Mouse (Mus musculus) brain, embryonic 18.5 days (tissue): ENCODE data around the gene Dzip1.

Experiments
- DNase-seq: peaks from one replicate; pipeline ENCODE4 v3.0.0-alpha.2; 2012; ENCODE audit warnings: low read depth, low spot score

Gene Dzip1

DNA sequence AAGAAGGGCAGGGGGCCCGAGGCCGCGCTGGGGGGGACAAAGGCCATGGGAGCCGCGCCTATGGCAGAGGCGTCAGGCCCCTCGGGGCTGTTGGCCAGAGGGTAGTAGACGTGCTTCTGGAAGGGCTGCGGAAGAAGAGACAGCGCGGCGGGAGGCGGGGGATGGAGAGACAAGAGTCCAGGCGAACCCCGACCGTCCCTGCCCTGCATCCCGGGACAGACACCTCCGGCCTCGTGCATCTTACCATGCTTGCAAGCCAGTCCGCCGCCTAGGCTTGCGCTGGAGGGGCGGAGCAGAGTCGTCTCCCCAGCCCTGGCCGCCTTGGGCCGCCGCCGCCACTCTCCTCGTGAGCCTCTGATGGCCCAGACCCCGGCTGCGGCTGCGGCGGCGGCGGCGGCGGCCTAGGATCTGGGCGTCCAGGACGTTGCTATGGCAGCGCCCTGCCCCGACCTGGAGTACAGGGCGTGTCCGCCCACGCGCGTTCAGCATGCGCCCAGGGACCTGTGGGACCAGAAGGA is 2.5 kb downstream of the Dzip1 start:
- no peak for DNase-seq

DNA sequence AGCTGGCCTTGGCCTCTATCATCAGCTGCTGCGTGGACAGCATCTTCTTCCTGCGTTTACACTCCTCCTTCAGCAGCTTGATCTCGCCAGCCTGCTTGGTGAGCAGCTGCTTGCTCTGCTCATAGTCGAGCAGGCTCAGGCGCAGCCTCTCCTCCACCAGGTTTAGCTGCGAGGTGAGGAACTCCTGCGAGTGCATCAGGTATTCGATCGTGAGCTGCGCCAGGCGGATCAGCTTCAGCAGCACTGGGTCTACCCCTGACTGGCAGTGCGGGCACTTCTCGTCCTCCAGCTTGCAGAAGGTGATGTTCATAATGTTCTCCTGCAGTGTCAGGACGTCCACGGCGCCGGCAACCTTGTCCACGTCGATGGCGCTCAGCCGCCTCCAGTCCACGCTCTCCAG is 3.0 kb downstream of the Dzip1 start:
- no peak for DNase-seq

DNA sequence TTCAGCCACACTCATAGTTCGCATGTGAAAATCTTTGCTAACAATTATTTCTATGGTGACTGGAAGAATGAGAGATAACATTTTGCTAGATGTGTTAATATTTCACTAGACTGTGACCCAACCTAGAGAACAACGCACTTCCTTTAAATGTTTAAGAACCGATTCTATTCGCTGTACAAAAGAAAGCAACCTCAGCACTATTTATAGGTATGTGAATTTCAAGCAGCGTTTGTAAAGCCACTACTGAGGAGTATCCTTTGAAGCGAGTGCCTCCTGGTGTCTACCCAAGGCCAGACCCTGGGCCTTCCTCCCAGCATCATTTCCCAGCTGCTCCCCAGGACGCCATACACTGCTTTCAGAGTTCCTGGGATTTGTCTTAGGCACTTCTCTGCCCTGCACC is 4.6 kb downstream of the Dzip1 start:
- DNase-seq: no peak

DNA sequence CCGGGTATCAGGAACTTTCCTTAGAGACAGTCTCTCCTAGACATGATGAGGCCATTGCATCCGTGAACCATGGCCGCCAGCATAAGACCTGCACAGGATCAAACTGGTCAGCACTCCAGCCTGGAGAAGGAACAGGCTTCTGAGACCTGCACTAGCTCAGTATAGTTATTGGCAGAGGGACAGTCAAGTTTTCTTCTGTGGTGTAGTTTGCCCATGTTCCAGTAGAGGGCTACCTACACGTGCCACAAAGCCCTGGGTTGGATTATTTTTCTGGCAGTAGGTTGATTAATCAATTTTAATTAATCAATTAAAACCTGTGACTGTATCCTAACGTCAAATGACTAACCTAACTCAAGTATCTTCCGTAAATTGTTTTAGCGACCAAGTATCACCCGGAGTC is 6.2 kb downstream of the Dzip1 start:
- no peak for DNase-seq

DNA sequence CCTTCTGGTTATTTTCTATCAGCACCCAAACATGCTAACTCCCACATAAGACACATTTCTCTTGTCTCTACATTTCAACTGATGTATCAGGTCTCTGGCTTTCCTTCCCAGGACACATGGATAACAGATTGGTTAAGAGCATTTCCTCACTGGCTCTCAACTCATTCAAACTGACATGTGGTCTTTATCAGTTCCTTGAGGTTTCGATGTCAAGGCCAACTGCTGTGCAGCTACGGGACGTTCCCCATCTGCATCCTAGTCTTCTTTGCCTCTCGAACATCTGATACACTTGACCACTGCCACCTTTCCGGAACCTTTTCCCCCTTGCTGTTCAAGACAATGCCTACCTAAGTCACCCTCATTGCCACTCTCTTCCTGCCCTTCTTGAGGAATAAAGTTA is 11.6 kb downstream of the Dzip1 start:
- no peak for DNase-seq

DNA sequence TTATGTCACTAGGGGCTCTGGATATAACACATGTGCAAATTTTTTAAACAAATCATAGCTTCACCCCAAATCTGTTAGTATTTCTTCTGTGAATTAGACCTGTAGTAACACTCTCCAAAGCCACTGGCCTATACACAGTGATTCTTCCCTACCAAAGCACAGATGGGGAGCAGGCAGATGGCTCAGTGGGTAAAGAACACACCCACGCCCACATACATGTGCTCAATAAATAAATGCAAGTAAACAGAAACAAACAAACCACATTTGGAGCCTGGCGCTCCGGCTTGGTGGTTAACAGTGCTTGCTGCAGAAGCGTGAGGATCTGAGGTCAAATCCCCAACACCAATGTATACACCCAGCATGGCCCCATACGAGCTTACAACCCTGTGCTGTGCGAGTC is 13.7 kb downstream of the Dzip1 start:
- no peak for DNase-seq

DNA sequence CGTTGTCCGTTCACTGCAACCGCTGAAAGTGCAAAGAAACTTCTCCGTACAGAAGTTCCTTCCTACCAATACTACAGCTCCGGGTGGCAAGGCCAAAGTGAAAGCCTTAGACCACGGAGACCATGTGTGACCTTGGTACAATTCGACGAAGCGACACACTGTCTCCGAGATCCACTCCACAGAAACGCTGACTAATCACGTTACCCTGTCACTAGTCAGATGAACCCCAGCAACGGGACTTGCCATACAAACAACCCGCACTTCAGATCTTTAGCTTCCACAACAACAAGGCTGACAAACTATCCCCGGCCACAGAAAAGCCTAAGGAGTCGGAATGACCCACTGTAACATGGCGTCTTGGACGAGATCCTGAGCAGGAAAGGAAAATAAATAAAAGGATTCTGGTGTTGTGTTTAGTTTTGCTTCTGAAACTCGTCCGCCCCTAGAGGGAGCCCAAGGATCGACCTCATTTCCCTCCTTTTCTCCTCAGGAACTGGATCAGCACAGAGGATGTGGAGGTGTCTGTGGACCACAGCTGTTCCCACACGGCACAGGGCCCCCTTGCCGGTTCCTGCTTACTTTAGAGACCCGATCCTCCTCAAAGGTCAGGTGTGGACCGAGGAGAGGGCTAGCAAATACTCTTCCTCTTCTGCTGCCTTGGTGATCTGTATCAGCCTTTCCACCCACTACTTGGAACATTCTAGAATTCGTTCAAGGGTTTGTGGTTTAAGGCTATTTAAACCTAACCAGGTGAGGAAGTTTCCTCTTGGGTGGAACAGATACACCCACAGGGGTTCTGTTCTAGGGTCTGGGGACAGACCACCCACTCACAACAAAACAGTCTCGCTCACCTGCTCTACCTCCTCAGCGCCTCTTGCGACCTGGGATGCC is 14.7 kb downstream of the Dzip1 start:
- DNase-seq: no peak

DNA sequence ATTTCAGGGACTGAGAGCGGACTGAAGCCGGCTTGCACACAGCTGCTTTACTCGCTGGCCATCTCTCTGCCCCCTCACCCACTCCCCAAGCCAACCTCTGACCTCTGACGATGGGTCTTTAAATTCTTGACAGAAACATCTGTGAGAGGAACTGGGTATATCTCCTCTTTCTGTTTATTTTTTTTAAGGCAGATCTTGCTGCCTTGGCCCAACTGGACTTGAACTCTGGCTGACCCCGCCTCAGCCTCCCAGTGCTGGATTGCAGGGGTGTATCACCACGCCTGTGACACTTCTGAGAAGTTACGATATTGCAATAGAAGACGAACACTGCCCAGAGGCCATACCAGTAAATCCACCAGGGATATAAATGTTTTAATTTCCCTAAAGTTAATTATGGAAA is 15.4 kb downstream of the Dzip1 start:
- no peak for DNase-seq

DNA sequence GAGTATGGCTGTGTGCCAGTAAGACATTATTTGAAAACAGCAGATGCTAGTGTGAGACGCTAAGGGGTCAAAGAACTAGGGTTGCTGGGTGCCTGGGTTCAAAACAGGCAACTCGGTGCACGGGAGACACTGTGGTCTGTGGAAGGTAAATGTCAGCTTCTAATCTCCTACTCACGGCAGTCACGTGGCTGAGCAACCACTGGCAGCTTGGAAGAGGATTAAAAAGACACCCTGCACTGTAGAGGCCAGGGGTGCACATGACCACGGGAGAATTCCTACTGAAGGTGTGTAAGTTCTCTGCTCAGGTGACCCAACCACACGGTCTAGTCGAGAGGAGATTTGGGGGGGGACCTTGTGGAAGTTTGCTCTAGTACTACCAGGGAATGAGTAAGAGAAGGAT is 17.7 kb downstream of the Dzip1 start:
- DNase-seq: no peak

DNA sequence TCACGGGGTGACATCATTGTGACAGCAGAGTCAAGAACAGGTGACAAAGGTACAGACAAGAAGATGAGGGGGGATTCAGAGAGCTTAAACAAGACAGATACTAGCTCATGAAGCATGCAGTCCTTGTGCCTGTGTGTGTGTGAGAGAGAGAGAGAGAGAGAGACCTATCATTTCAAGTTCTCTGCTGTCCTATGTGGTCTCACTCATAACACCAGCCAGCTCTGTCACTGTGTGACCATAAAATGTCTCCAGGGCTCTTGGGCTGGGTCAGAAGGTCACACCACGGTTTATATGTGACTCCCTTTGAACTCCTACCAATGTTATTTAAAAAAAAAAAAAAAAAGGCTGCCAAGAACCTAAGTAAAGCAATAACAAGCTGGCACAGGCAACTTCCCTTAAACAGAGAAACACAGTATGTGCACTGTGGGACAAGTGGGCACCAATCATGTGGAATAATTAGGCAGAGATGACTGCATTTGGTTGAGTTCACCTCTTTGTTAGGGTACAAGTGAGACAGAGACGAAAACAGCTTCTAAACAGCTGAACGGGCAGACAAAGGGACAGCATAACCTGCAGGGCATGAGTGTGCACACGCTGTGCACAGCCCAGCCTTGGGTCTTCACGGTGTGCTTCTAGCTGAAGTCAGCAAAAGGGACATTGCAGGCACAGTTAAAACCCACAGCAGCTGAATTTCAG is 21.2 kb downstream of the Dzip1 start:
- DNase-seq: no peak

DNA sequence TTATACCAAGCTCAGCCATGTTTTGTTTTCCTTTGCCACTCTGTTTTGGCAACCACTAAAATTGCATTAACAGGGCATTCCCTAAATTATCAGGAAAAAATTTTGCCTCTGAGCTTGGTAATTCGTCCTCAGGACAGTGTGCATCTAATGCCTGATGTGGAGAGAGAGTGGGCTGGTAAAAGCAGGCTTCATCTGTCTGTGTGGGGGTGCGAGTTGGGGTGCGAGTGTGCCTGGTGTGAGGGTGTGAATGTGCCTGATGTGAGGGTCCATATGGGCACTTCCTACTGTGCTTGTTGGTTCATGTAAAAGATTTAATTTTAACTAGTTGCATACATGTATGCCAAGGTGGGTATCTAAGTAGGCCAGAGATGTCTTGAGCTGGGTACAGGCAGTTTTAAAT is 21.9 kb downstream of the Dzip1 start:
- DNase-seq: no peak

DNA sequence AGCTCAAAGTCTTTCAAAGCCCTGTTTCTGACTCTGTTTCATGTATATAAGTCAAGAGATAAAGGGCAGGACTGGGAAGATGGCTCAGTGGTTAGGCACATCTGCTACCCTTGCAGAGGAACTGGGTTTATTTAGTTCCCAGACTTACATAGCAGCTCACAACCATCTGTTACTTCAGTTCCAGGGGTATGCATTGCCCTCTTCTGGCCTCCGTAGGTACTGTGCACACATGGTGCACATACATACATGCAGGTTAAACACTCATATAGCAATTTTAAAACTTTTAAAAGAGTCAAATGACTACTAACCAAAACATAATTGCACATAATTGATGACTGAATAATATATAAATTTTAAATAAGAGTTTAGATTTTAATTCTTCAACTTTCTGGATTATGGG is 24.3 kb downstream of the Dzip1 start:
- no peak for DNase-seq

DNA sequence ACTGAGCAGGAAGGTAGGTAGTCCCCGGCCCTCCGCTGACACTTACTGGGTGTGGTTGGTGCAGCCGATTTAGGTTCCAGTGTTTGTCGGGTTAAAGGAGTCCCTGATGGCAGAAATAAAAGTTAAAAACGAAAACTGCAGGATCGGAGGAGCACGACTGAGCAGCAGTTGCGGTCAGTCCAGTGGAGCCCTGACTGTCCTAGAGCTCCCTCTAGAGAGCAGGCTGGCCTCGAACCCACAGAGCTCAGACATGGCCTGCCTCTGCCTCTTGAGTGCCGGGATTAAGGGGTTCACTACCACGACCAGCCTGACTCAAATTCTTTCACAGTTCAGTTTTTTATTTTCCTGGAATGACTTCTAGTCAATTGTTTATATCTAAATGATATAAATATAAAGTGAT is 25.3 kb downstream of the Dzip1 start:
- no peak for DNase-seq

DNA sequence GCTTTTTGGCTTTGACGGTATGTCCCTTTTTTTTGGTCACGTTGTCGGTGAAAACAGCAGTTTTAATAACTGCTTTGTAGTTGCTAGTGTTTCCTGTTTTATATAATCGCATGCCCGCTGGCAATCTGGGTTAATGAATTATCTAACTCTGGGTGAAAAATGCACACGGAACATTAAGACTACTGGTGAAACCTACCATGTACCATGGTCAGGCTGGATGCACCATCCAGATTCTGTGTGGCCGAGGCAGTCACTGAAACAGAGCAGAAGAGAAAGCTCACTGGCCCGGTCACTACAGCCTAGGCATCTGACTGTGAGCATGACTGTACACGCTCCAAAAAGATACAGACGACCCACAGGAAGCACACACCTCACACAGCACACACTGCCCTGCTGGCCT is 29.6 kb downstream of the Dzip1 start:
- no peak for DNase-seq

DNA sequence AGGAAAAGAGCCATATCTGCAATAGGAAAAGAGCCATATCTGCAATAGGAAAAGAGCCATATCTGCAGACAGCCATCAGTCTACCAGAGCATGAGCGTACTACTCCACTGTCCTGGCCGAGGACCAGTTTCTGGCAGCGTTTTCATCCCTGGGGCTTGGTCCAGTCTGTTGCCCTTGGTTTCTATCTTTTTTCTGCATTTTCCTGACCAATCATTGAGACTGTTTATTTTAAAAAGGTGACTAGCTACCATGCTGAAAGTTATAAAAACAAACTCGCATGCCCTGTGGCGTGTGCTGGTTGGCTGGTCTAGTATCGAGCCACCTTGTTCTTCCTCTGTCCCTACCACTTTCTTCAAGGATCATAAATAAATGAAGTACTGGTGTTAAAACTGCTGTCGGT is 30.0 kb downstream of the Dzip1 start:
- DNase-seq: no peak

DNA sequence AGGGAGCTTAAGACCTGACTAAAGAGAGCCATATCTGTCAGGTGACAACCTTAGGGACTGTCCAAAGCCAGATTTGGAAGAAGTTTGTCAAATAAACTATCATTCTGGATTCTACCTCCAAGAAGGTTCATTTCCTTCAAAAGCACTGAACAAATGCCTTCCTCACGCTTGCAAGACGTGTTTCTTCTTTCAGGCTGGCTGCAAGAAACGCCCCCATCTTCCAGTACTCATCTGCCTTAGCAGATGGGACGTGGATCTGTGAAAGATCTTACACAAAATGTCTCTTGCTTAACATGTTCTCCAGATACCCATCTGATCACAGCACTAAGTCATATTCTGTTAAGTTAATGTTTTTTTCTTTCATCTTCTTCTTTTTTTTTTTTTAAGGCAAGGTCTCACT is 35.2 kb downstream of the Dzip1 start:
- DNase-seq: peak; percentile 18

DNA sequence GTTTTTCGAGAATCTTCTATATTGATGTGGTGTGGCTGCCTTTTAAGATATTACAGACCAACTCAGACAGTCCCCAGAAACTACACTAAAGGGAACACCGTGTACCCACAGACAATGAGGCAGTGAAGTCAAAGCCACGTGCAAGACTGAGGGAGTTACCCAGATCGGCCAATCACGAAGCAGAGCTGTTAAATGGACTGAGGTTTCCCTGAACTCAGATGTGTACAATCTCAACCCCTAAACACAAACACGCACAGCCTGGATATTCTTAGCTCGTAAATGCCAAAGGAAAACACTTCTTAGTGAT is 41.1 kb downstream of the Dzip1 start:
- DNase-seq: no peak

DNA sequence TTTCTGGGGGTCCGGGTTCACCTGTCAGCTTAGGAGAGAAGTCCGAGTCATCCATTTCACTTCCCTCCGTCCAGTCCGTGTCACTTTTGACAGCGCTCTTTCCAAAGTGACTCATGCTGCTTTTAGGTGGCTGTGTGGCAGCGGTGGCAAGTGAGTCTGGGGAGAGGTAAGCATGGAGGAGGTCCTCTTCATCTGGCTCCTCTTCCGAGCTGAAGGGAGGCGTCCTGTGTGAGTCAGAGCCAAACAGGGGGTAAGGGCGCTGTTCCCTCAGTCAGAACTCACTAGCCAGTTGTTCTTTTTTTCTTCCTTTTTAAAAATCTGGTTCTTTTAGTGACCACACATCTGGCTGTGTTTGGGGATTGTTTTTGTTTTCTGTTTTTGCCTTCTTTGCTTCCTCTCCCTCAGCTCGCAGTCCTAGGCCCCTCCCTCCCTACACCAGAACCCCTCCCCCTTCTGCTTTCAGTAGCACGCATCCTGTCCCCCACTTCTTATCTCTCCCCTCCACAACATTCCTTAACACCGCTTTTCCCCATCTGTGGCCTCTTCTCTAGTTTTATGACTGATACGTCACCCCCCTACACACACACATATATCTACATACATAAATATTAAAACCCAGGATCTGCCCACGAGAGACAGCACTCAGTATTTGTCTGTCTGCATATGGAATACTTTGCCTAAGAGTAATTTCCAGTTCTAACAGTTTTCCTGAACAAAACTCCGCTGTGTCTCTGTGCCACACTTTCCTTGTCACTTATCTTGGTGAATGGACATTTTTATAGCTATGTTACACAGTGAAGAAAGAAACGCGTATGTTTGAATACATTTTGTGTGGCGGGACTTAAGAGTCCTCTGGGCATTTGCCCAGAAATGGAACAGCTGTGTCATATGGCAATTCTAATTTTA is 41.7 kb downstream of the Dzip1 start:
- no peak for DNase-seq

DNA sequence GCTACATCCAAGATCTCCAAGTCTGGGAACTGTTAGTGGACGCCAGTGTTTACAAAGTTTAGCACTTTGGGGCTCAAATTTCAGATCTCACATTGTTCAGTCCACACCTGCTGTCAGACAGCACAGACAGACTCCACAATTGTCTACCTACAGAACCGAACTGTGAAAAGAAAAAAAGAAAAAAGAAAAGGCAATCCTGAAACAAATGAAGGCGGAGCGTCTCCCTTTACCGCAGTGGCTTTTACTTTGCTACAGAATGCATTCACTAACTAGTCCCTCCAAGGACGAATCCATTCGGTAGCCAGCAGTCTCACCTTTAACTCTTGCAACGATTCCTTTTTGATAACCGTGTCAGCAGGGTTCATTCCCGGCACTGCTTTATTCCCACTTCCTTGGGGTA is 44.6 kb downstream of the Dzip1 start:
- DNase-seq: no peak

DNA sequence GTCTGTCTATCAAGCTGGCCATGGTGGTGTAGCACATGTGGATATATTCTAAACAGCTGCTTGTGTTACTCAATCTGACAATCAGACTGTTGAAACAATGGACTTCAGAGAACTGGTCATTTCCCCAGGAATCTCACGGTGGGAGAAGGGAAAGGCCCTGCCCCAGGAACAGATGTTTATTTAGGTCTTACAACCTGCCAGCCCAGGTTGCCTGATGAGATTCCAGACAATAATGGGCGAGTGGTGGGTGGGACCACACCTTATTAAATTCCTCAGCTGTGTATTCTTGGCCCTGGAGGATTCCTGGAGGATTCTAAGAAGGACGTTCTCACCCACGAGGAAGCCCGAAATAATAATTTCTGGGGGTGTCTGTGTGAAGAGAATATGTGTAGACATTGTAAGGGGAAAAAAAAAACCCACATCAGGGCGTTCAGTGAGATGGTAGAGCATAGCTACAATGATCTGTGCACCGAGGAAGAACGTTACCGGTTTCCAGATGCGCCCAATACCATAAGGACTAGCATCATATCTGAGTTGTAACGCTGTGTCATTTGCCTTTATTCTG is 46.8 kb downstream of the Dzip1 start:
- DNase-seq: no peak

DNA sequence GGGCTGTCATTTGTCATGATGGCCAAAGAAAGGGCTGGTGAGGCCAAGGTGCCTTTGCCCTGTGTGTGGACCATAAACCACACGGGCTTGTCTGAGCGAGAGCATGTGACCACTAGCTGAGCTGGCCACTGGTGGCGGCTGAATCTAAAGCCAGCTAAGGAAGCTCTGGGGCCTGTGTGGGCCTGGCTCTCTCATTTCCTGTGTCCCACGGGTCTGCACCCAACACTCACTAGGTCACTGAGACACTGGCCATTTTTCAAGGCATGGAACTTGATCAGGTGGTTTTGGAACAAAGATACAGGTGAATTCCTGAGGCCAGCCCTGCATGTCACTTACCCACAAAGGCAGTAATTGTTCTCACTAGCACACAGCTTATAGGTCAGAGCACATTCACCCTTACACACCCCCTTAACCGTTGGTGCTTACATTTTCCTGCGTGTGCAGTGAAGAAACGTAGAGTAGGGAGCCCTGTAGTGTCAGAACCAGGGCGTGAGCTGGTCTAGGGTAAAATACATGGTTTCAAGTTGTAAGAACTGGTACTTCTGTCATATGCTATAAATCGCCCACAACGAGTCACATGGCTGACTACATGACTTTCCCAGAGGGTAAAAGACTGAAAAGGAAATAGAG is 50.4 kb downstream of the Dzip1 start:
- no peak for DNase-seq
